Mouse (Mus musculus) monocyte, adult 5-6 weeks (primary cell): Measurements from ENCODE around the gene Atp13a3. TPM values are rescaled to one million over a fixed set of nuclear protein-coding genes. Genes with fewer than 3 reads are reported as not detected.
"Not testable (repeated sequence)": the region's sequence is repeated elsewhere in the genome, so short reads cannot be mapped to it uniquely, and the experiment has no call there.

Experiments
- ATAC-seq: fragments of 153-309, 156-312 bp; replicated peaks from 2 replicates; pipeline ENCODE4 v1.8.0; 2017; ENCODE audit warnings: mild to moderate bottlenecking; ENCODE audit not compliant: low TSS enrichment, insufficient number of reproducible peaks, severe bottlenecking, poor library complexity, low FRiP score
- total RNA-seq: library from RNA; stranded (forward); fragments of 200-1000, 200-491, 200-594 nt; gene quantifications from 3 replicates; pipeline ENCODE4 v1.2.3, GENCODE M21; 2017

Gene Atp13a3
- total RNA-seq, 1 experiment from 2014 or later = 70.1 TPM

DNA sequence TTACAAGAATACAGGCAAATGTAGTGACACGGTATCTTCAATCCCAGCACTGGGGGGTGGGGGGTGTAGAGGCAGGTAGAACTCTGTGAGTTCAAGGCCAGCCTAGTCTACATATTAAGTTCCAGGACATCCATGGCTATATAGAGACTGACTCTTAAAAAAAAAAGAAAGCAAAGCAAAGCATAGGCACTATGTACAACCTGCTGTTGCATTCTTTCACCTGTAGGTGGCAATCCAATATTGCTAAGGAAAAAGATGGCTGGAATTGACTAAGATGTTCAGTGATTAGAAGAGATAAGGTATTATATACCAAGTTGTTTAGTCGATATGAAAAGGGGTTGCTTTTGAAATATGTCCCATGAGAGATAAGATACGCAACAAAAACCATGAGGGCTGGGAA, 31.5 kb downstream of the Atp13a3 start:
- peak; percentile 89 for ATAC-seq

DNA sequence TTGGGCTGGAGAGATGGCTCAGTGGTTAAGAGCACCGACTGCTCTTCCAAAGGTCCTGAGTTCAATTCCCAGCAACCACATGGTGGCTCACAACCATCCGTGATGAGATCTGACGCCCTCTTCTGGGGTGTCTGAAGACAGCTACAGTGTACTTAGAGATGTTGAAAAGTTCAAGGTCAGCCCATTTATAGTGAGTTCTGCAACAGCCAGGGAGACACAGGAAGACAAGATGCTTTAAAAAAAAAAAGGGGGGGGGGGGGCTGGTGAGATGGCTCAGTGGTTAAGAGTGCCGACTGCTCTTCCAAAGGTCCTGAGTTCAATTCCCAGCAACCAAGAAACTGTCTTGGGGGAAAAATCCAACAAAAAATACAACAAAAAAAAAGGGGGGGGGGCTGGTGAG, 32.5 kb downstream of the Atp13a3 start:
- not testable (repeated sequence) for ATAC-seq

DNA sequence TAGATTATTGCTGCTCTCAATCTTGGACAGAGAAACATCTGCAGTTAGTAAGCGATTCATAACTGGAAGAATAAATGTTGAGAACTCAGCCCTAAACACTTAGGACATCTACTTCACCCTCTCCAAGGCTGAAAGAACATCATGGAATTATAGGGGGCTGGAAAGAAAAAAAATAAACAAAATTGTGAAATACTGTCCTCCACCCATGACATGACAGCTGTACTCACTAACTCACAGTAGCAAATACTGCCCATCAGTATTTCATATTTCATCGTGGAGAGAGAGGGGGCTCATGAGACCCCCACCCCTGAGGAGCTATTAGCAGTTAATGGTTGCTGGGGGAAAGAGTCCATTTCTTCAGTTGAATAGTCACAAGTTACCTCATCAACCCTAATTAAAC, 38.4 kb downstream of the Atp13a3 start:
- no peak for ATAC-seq

DNA sequence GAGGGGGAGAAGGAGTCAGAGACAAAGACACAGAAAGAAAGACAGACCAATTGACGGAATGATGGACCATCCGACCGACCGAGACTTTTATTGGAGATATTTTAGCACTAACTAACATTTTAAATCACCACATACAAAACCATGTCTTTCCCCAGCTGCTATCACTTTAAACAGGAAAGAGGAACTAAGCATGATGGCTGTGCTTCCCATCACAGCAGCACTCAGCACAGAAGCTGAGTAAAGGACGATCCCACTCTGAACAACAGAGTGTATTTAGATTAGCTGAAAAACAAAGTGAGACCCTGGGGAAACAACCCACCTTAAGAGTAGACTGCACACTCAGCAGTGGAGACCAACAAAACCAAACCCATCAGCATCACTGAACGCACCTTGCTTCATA, 41.2 kb downstream of the Atp13a3 start:
- ATAC-seq = 0 out of 2 replicates have a peak, but pooled peaks have one; percentile 40

DNA sequence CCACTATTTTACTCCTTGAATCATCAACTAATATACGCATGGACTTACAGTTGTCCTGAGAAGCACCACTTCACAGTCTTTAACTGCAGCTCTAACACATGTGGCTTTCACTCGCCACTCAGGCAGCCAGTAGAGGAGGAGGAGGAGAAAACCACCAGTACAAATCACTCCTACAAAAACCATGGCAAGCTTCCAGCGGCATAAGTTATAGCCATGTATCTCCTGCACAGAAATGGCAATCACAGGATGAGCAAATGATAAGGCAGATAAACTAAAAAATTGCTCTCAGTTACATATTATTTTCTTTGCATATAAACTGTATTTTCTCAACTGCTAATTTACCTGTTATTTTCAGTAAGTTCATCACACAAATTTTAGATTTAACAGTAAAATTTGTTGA, 43.2 kb downstream of the Atp13a3 start:
- no peak for ATAC-seq

DNA sequence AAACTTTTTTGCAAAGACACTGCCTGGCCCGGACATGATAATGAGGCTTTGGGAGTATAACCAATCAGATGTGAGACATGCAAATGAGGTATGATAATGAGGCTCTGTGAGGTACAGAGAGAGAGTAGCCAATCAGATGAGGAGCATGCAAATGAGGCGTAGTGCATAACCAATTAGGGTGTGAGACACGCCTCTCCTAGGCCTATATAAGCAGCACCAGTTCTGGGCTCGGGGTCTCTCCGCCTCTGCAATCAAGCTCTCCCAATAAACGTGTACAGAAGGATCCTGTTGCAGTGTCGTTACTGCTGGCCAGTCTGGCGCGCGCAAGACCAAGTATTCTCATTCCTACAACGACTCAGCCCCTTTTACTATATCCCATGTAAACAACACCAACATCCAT, 52.3 kb downstream of the Atp13a3 start:
- ATAC-seq = not testable (repeated sequence)

DNA sequence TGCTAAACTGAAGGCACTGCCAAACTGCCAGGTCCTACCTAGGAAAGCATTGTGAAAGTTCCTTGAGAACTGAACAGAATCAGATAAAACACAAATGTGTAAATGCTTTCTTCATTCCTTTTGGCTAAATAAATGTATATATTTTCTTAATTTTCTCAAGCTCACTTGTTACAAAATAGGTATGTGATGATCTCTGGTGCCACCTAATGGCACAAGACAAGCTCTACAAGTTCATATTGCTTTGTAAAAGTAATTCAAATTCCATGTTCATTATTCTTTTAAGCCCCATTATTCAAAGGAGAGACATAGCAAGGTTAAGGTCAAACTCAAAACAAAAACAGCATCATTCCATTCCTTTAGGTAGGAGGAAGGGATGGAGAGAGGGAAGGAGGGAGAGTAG, 91.5 kb downstream of the Atp13a3 start:
- ATAC-seq = no peak

DNA sequence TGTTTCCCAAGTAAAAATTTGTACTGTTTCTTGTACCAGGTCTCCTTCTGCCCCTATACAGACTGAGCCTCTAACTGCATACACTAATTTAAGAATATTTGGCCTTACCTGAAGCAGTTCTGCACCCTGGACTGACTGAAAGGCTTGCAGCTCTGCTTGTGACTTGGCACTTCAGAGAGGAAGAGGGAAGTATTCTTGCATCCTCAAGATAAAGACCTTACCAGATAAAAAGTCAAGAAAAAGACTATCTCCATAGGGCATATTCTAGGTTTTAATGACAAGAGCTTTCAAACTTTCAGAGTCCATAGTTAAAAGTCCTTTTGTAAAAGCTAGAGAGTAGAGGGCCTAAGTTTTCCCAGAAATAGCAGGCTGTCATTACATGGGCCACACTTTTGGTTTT, 95.1 kb downstream of the Atp13a3 start, which contains the start of gene Gp5:
TSS of gene Gp5 (minus strand) at position 133 of the 400 bp plus-strand sequence.
- no peak for ATAC-seq

DNA sequence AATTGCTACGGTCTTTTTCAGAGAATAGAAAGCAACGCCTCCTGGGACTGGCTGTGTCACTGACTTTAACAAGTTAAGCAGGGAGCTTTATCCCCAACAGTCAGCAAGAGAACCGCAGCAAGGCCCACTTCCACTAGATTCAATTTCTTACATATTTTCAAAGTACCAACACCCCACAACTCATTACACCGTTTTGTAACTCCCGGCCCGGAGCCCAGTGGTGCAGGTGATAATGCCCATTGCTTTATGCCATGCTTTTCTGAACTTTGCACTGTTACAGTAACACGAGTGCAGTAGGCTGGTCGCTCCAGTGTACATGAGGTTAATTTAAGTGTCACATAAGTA, 95.6 kb downstream of the Atp13a3 start:
- ATAC-seq = no peak

DNA sequence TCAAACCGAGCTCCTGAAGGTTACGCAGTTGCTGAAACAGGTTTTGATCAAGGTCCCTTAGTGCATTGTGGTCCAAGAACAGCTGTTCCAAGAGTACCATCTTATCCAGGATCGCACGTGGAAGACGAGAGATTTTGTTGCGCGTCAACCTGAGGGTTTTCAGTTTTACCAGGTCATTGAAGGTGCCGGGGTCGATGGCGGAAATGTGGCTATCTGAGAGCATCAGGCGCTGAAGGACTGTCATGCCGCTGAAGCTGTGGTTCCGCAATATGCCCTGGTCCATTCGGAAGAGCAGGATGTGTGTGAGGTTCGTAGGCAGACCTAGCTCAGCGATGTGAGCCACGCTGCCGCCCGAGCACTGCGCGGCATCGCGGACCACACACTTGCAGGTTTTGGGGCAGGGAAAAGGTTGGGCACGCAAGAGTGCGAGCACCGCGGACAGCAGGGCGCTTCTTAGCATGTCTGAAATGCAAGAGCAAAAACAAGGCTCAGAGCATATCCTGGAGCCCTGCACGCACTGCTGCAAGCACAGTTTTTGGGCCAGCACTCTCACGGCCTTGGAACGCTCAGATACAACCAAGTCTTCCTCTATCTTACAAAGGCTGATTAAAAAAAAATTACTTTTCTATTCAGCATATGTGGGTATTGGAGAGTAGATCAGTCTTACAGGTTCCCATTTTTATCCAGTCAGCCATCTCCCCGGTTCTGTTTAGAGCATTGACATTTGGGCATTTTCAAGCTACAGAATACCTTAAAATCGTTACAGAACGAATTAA, 96.2 kb downstream of the Atp13a3 start:
- peak; percentile 38; the same call in 1 of the 2 replicates for ATAC-seq

DNA sequence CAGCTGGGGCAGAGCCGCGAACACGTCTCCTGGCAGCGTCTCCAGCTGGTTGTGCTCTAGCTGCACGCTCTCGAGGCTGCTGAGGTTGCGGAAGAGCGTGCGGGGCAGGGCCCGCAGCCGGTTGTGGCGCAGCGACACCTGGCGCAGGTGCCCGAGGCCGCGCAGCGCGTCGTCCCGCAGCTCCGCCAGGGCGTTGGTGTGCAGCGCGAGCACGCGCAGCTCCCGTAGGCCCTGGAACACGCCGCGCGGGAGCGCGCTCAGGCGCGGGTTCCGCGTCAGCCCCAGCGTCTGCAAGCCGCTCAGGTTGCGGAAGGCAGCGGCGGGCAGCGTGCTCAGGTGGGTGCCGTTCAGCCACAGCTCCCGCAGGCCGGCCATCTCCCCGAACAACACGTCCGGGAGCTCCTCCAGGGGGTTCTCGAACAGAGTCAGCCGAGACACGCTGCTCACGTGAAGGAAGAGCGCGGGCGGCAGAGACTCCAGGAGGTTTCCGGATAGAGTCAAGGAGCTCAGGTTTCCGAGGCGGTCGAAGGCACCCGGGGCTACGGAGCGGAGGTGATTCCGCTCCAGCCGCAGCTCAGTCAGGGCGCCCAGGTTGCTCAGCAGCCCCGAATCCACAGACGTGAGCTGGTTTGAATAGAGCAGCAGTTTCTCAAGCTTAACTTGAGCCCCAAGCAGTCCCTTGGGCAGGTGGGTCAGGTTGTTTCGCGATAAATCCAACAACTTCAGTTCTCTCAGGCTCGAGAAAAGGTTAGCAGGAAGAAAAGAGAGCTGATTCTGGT, 97.0 kb downstream of the Atp13a3 start:
- 0 out of 2 replicates have a peak, but pooled peaks have one; percentile 6 for ATAC-seq

DNA sequence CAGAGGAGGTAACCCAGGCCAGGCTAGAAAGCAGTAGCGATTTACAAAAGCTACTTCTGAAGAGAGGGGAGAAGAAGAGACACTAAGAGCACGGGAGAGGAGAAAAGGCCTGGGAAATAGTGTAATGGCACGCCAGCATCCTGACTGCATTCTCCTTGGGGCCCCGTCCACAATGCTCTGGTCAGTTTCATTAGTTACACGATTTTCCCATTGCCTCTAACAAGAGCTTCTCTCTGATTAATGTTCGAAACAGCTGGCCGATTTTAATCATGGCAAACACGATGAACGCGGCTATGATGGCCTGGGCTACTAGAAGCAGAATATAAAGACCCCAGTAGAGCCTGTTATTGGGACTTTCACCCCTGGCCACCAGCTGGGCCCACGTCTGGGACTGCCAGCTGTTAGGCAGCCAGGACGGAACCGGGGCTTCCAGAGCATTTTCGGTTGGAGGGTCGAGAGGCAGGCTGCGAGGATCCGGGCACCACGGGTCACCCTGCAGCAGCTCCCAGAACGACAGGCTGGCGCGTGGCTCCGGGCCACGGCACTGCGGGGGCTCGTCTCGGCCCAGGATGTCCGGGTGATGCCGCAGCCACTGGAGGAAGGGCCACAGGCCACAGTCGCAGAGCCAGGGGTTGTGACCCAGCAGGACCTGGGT, 97.7 kb downstream of the Atp13a3 start:
- no peak for ATAC-seq

DNA sequence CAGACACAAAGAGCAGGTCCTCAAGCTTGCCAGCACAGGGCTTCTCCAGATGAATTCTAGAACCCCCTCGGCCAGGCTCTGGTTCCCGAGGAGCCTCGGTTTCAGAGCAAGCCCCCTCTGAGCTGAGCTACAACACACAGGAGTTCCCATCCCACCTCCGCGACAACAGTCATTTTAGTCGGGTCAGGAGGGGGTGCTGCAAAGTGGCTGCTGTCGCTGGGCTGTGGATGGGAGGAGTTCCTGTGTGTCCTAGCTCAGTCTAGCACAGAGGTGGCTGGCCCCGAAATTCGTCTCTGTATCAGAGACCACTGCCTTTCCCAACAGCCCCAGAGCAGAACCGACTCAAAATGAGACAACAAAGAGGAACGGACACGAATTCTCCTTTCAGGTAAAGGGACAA, 98.5 kb downstream of the Atp13a3 start:
- no peak for ATAC-seq

DNA sequence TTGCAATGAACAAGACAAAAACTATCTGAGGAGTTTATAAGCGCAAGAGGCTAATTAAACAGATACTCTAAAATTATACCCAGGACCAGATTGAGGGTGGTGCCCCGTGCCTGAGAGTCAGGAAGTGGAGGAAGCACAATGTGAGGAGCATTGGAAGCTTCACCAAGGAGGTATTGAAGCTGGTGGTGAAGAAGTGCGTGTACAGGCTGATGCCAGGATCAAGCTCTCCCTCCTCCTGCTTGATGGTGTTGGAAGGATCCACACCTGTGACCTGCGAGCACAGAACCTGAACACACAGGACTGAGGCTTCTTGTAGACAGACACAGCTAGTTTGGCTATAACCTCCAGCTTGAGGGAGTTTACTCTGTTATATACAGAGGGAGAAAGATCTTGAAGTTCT, 99.7 kb downstream of the Atp13a3 start:
- ATAC-seq = no peak

DNA sequence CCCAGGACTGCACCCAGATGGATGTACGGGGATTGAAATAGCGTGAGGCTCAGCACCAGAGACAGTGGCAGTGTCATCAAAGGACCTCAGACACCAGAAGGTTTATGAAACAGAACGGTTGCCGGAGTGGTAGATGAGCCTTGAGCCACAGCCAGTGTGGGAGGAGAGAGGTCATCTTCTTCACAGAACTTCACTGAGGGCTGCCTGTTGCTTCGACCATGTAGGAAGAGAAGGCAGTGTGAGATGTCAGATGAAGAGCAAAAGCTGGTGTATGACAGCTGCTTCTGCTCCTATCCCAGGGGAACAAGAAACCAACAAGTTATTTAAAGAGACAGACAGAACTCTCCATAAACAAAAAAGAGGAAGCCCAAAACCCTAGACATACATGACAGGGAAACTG, 101.5 kb downstream of the Atp13a3 start:
- ATAC-seq = no peak

DNA sequence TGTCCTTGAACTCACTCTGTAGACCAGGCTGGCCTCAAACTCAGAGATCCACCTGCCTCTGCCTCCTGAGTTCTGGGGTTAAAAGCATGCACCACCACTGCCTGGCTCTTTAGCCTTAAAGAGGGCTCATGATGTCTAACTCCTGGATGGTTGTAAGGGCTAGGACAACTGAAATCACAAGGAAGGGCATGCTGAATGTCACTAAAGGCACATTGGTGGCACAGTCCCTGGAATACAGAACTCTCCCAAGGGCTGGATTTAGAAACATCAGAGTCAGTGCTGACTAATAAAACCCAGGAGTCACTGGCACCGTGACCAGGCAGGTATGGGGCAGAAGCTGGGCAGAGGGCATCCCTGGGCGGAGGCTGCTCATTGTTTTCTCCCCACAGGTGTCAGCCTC, 102.4 kb downstream of the Atp13a3 start:
- no peak for ATAC-seq

DNA sequence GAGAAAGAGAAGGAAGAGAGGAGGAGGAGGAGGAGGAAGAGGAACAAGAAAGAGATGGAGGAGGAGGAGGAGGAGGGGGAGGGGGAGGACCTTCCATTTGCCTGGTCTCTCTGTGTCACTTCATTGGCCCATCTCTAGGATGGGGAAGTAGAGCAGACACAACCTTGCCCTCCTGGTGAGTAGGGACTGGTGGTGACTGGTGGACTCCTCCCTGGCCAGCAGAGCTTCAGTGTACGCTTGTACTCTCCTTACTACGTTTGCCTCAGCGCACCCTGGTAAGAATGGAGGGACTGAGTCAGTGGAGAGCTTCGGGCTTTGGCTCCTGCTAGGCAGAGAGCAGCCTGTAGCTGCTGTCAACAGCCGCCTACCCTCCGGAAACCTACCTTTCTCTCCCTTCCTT, 103.1 kb downstream of the Atp13a3 start:
- ATAC-seq = no peak

DNA sequence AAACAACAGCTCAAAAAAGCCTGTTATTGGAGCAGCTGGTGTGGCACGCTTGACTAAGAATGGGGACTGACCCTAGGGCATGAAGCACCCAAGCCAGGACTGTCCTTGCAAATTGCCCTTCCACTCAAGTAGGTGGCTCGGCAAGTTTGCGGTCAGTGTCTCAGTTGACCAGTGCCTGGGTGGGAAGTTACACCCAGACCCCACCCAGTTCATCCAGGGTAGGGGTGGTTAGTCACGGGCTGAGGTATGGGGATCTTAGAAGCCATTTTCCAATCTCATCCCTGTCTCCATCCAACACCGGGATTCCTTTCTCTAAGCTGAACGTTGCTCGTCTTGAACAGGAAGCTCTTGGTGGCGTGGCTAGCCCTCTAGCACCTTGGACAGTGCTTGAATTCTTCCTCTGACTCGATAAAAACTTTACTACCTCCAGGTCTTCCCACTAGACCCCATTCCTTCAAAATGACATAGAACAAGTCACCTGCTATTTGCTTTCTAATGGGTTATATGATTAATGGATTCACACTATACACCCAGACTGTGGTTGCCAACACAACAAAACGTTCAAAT, 106.0 kb downstream of the Atp13a3 start:
- ATAC-seq = no peak

DNA sequence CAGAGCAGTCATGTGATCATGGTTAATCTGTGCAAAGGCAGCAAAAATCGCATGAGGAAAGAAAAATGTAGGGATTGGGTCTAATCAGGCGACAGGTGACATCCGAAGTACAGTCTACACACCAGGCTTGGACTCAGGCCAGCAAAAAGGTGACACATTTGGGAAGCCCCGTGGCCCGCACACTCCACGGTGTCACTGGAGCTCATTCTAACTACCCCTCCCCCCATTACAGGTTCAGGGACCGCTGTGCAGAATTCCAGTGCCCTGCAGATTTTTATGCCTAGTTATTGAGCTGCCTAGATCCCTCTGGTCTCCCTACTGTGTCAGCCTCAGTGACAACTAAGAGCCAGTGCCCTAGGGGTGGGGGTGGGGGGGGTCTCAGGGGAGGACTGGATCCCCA, 108.3 kb downstream of the Atp13a3 start:
- ATAC-seq = no peak
